Mouse (Mus musculus): ENCODE data around the gene Ocln. TPM values are rescaled to one million over a fixed set of nuclear protein-coding genes. Genes with fewer than 3 reads are reported as not detected.

Ocln gene
- polyA plus RNA-seq, 1 experiment from 2014 or later: 7.5 TPM

DNA sequence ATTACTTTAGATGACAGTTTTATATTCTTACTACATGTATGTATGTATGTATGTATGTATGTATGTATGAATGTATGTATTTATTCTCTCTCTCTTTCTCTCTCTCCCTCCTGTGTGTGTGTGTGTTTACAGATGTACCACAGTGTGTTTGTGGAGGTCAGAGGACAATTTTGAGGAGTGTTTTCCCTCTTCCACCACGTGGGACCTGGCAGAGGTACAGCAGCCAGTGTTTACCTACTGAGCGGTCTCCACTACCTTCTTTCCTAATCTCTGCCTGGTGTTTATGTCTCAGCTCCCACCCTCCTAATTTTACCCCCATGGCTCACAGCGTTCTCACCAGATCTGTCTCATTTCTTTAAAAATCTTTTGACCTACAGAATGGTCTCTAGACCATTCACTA is 26.7 kb upstream of the Ocln start:
- H3K36me3 ChIP-seq: no peaks in the 10 kb centered on the region
- no peaks in the 10 kb centered on the region for H3K9me3 ChIP-seq
- no peak for ATAC-seq (ENCODE audit: insufficient number of reproducible peaks, insufficient read depth, low FRiP score, low TSS enrichment)
- H3K4me1 ChIP-seq: 0 out of 2 replicates have a peak, but pooled peaks cover 6% of the 10 kb centered on the region
- H3K27ac ChIP-seq: no peak overlapping the region
- no peak overlapping the region for H3K4me3 ChIP-seq
- 52% methylated on average over 3 of the region's 3 CpGs for WGBS
- no peaks in the 10 kb centered on the region for H3K27me3 ChIP-seq
- no peak overlapping the region for H3K9ac ChIP-seq
- no peak overlapping the region for H3K4me2 ChIP-seq (replicated peaks)

GRCm38 (mm10) chr13:100575950-100576349 is 23.4 kb upstream of the Ocln start:
- H3K4me3 ChIP-seq: no peak overlapping the region
- no peaks in the 10 kb centered on the region for H3K27me3 ChIP-seq
- no peaks in the 10 kb centered on the region for H3K4me1 ChIP-seq
- H3K27ac ChIP-seq: no peak overlapping the region
- WGBS: 68% methylated on average over 2 of the region's 2 CpGs
- no peak for ATAC-seq (ENCODE audit: insufficient number of reproducible peaks, insufficient read depth, low FRiP score, low TSS enrichment)
- no peaks in the 10 kb centered on the region for H3K9me3 ChIP-seq
- H3K4me2 ChIP-seq (replicated peaks): no peak overlapping the region
- no peaks in the 10 kb centered on the region for H3K36me3 ChIP-seq
- H3K9ac ChIP-seq: no peak overlapping the region

DNA sequence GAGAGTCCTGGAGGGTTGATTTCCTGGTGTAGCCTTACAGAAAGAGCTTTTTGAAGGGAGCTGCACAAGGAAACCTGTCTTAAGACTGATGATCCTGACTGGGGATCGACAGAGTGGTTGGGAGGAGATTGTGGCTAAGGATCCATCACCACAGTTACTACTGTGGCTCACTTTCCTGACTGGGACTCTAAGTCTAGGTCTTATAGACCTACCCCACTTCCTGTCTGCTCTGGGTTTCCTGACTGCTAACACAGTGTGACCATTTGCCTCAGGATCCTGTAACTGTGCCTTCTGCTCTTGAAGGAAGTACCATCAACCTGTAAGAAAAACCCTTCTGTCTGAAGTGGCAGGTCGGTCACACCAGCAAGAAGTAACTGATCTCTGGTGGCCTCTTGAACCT is 18.2 kb upstream of the Ocln start:
- Histone ChIP-seq H3K4me1 (no peaks in the 10 kb centered on the region), H3K4me2 (replicated peaks) (no peak overlapping the region), H3K27me3 (no peaks in the 10 kb centered on the region), H3K4me3 (no peak overlapping the region), H3K27ac (no peak overlapping the region), H3K9me3 (no peaks in the 10 kb centered on the region), H3K9ac (no peak overlapping the region), H3K36me3 (no peaks in the 10 kb centered on the region)
- no peak for ATAC-seq (ENCODE audit: insufficient number of reproducible peaks, insufficient read depth, low FRiP score, low TSS enrichment)
- WGBS: 71% methylated on average over 2 of the region's 2 CpGs

DNA sequence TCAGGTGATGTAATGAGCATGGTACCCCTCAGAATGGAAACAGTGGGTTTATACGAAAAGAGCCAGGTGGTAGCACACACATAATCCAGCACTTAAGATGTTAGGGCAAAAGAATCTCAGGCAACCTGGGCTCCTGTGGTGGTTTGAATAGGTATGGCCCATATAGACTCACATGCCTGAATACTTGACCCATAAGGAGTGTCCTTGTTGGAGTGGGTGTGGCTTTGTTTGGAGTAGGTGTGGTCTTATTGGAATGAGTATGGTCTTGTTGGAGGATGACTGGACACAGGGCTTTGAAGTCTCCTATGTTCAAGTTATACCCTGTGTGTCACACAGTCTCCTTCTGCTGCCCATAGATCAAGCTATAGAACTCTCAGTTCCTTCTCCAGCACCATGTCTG is 15.8 kb upstream of the Ocln start:
- Histone ChIP-seq H3K4me3 (no peak overlapping the region), H3K4me2 (replicated peaks) (no peak overlapping the region), H3K27ac (no peak overlapping the region), H3K4me1 (no peaks in the 10 kb centered on the region), H3K36me3 (no peaks in the 10 kb centered on the region), H3K9ac (no peak overlapping the region), H3K27me3 (no peaks in the 10 kb centered on the region), H3K9me3 (no peaks in the 10 kb centered on the region)
- WGBS: 85% methylated on average over 1 of the region's 1 CpGs
- no peak for ATAC-seq (ENCODE audit: insufficient number of reproducible peaks, insufficient read depth, low FRiP score, low TSS enrichment)

GRCm38 (mm10) chr13:100559449-100559848 is 6.9 kb upstream of the Ocln start:
- no peak overlapping the region for H3K27ac ChIP-seq
- peaks cover 6% of the 10 kb centered on the region; the same call in 1 of the 2 replicates for H3K27me3 ChIP-seq
- no peaks in the 10 kb centered on the region for H3K36me3 ChIP-seq
- H3K4me3 ChIP-seq: no peak overlapping the region
- WGBS: 77% methylated on average over 9 of the region's 9 CpGs
- H3K4me1 ChIP-seq: no peaks in the 10 kb centered on the region
- no peak overlapping the region for H3K9ac ChIP-seq
- no peaks in the 10 kb centered on the region for H3K9me3 ChIP-seq
- ATAC-seq (ENCODE audit: insufficient number of reproducible peaks, insufficient read depth, low FRiP score, low TSS enrichment): no peak
- no peak overlapping the region for H3K4me2 ChIP-seq (replicated peaks)

- ATAC-seq (ENCODE audit: insufficient number of reproducible peaks, insufficient read depth, low FRiP score, low TSS enrichment): no peak
- Histone ChIP-seq H3K9ac (no peak overlapping the region), H3K27ac (no peak overlapping the region)
Observed at GRCm38 (mm10) chr13:100557011-100557410, 4.5 kb upstream of the Ocln start.

GRCm38 (mm10) chr13:100553042-100553437 is 522 bp upstream of the Ocln start:
- Histone ChIP-seq H3K36me3 (no peaks in the 10 kb centered on the region), H3K27ac (no peak overlapping the region), H3K4me2 (replicated peaks) (peak overlapping the region; percentile 90), H3K4me1 (peaks cover 20% of the 10 kb centered on the region; the same call in 1 of the 2 replicates), H3K9ac (peak overlapping the region; percentile 40; the same call in 1 of the 2 replicates), H3K4me3 (peak overlapping the region; percentile 51), H3K9me3 (no peaks in the 10 kb centered on the region), H3K27me3 (peaks cover 51% of the 10 kb centered on the region)
- no peak for ATAC-seq (ENCODE audit: insufficient number of reproducible peaks, insufficient read depth, low FRiP score, low TSS enrichment)
- 5% methylated on average over 12 of the region's 12 CpGs for WGBS

More at GRCm38 (mm10) chr13:100557011-100557410, 4.5 kb upstream of the Ocln start:
- H3K4me3 ChIP-seq: no peak overlapping the region
- H3K4me1 ChIP-seq: peaks cover 10% of the 10 kb centered on the region; the same call in 1 of the 2 replicates
- H3K9me3 ChIP-seq: no peaks in the 10 kb centered on the region
- H3K27me3 ChIP-seq: peaks cover 25% of the 10 kb centered on the region
- WGBS: 60% methylated on average over 4 of the region's 4 CpGs
- no peaks in the 10 kb centered on the region for H3K36me3 ChIP-seq
- H3K4me2 ChIP-seq (replicated peaks): no peak overlapping the region

DNA sequence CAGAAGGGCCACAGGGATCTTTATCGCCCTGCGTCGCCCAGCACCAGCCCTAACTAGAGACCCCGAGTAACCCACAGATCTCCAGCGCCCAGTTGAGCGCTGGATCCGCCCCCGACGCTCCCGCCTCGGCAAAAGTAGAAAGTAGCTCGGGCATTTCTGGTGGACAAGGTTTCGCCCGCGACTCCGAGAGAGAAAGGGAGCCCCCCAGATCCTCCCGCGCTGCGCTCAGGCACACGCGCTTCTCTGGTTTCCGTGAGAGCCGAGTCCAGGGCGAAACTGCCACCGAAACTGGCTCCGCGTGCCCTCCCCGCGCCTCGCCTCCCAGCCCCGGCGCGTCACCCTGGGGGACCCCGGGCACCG is 529 bp downstream of the Ocln start:
- peak overlapping the region; percentile 51 for H3K4me3 ChIP-seq
- H3K9me3 ChIP-seq: no peaks in the 10 kb centered on the region
- peak overlapping the region; percentile 90 for H3K4me2 ChIP-seq (replicated peaks)
- no peaks in the 10 kb centered on the region for H3K36me3 ChIP-seq
- peaks cover 20% of the 10 kb centered on the region; the same call in 1 of the 2 replicates for H3K4me1 ChIP-seq
- H3K27me3 ChIP-seq: peaks cover 51% of the 10 kb centered on the region
- H3K9ac ChIP-seq: peak overlapping the region; percentile 40
- no peak for ATAC-seq (ENCODE audit: insufficient number of reproducible peaks, insufficient read depth, low FRiP score, low TSS enrichment)
- H3K27ac ChIP-seq: no peak overlapping the region
- WGBS: 1% methylated on average over 35 of the region's 35 CpGs

DNA sequence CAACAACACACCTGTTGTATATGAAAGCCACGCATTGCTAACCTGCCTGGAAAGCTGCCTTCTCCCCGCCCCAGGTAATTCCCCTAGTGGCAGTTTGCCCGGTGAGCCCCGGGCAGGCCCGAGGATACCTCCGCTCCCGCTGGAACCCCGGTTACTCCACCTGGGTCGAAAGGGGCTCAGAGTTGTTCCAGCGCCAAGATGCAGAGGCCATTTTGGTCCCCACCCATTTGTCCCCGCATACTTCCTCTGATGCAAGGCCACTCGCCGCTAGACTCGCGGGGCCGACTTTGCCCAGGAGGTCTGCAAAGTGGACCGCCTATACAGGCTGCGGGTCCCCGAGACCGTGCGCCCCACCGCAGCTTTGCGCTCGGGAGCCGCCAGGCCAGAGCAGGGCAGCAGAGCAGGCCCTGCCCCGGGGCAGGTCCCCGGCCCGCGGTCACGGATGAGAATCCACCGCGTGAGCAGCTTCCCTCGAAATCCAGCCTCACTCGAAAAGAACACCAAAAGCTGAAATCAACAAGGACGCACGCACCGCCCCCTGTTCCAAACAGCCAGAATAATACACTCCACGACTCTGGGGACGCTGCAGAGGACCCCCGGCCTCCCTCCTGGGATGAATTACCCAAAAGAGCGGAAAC is 1.0 kb downstream of the Ocln start:
- ATAC-seq (ENCODE audit: insufficient number of reproducible peaks, insufficient read depth, low FRiP score, low TSS enrichment): no peak
- Histone ChIP-seq H3K4me1 (peaks cover 20% of the 10 kb centered on the region; the same call in 1 of the 2 replicates), H3K27me3 (peaks cover 51% of the 10 kb centered on the region), H3K9ac (peak overlapping the region; percentile 40), H3K36me3 (no peaks in the 10 kb centered on the region), H3K27ac (no peak overlapping the region), H3K4me2 (replicated peaks) (peak overlapping the region; percentile 90), H3K9me3 (no peaks in the 10 kb centered on the region), H3K4me3 (peak overlapping the region; percentile 51)
- WGBS: 1% methylated on average over 41 of the region's 41 CpGs

DNA sequence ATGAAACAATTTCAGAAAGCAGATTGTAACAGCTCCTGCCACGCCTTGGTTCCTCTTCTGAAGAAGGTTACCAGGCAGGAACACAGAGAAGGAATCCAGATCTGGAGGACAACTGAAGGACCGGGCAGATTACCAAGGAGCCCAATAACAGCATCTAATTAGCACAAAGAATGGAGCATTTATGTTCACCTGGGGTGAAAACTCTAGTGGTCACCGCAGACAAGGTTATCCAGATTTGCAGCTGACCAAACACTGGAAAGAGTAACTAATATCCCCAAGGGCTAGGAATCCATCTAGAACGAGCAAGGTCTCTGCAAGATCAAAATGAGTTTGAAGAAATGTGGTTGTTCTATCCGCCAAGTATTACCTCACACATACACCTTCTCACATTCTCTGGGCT is 5.2 kb downstream of the Ocln start:
- no peaks in the 10 kb centered on the region for H3K36me3 ChIP-seq
- H3K9ac ChIP-seq: no peak overlapping the region
- WGBS: 82% methylated on average over 5 of the region's 5 CpGs
- H3K4me1 ChIP-seq: peaks cover 13% of the 10 kb centered on the region; the same call in 1 of the 2 replicates
- no peak overlapping the region for H3K4me2 ChIP-seq (replicated peaks)
- H3K27me3 ChIP-seq: peaks cover 28% of the 10 kb centered on the region
- no peak overlapping the region for H3K4me3 ChIP-seq
- ATAC-seq (ENCODE audit: insufficient number of reproducible peaks, insufficient read depth, low FRiP score, low TSS enrichment): no peak
- no peaks in the 10 kb centered on the region for H3K9me3 ChIP-seq
- H3K27ac ChIP-seq: no peak overlapping the region

GRCm38 (mm10) chr13:100545510-100545909 is 7.0 kb downstream of the Ocln start:
- Histone ChIP-seq H3K9ac (no peak overlapping the region), H3K36me3 (no peaks in the 10 kb centered on the region), H3K4me1 (peaks cover 2% of the 10 kb centered on the region; the same call in 1 of the 2 replicates), H3K27ac (no peak overlapping the region), H3K4me2 (replicated peaks) (no peak overlapping the region), H3K4me3 (no peak overlapping the region), H3K9me3 (no peaks in the 10 kb centered on the region), H3K27me3 (peaks cover 11% of the 10 kb centered on the region)
- ATAC-seq (ENCODE audit: insufficient number of reproducible peaks, insufficient read depth, low FRiP score, low TSS enrichment): no peak
- WGBS: 72% methylated on average over 3 of the region's 3 CpGs

DNA sequence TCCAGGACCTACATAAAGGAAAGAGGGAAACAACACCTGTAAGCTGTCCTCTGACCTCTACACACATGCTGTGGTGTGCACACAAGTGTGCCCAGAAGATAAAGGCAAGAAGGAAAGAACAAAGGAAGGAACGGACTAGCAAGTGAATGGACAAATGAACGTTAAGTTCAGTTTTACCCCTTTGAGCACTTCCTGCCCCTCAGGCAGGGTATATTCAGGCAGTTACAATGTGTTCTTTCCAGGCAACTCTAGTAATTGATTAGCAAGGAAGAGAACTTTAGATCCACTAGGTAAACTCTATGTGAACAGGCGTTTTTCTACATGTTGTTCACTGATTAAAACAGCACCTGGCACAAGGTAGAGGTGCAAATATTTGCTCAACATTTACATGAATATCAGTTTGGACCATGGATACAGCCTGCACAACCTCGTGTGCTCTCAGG is 8.3 kb downstream of the Ocln start:
- 70% methylated on average over 4 of the region's 4 CpGs for whole genome bisulfite sequencing
- Histone ChIP-seq H3K9ac (no peak overlapping the region), H3K4me2 (replicated peaks) (no peak overlapping the region), H3K36me3 (no peaks in the 10 kb centered on the region), H3K4me1 (peaks cover 2% of the 10 kb centered on the region; the same call in 1 of the 2 replicates), H3K27ac (no peak overlapping the region), H3K9me3 (no peaks in the 10 kb centered on the region), H3K27me3 (no peaks in the 10 kb centered on the region), H3K4me3 (no peak overlapping the region)
- no peak for ATAC-seq (ENCODE audit: insufficient number of reproducible peaks, insufficient read depth, low FRiP score, low TSS enrichment)
